Mouse (Mus musculus) Patski (cell line): Measurements from ENCODE around the gene Cpsf4l. TPM values are rescaled to one million over a fixed set of nuclear protein-coding genes. Genes with fewer than 3 reads are reported as not detected.
"Not testable (repeated sequence)": the region's sequence is repeated elsewhere in the genome, so short reads cannot be mapped to it uniquely, and the experiment has no call there.

Experiments used
- ATAC-seq: fragments of 100-300 bp; one replicate; pipeline ENCODE4 v1.8.0; 2021
- CTCF ChIA-PET: fragments of 350-600 bp; sonication (Branson Sonifier 250); formaldehyde crosslinking; loops from one replicate; lab custom pipeline; 2022; ENCODE audit warnings: inconsistent platforms; lab: Charles Lee
- POLR2A ChIA-PET: fragments of 350-600 bp; sonication (Branson Sonifier 250); formaldehyde crosslinking; loops from one replicate; lab custom pipeline; 2022; ENCODE audit warnings: antibody characterized with exemption, inconsistent platforms; lab: Charles Lee
- DNase-seq: peaks from one replicate; pipeline ENCODE4 v3.0.0-alpha.2; 2011; ENCODE audit warnings: low read depth, low spot score
- H3K27me3 ChIP-seq: fragments of 371-371 bp; one replicate; pipeline ENCODE4 v1.5.1; 2021
- CTCF ChIP-seq: fragments of 100-300 bp; IDR thresholded peaks from one replicate; pipeline ENCODE4 v1.5.1; 2021
- in situ Hi-C: fragments of 300-500 bp; cut with MboI; formaldehyde crosslinking; loops from 3 replicates; pipeline ENCODE4 v1.11.1; 2018; ENCODE audit warnings: low pct_unique_long_range_greater_than_20kb, mixed read lengths
- polyA plus RNA-seq: library from polyadenylated mRNA; unstranded; gene quantifications from one replicate; pipeline ENCODE4 v1.2.3, GENCODE M21; 2021

The Cpsf4l gene
- polyA plus RNA-seq, 1 experiment from 2014 or later: 0.27 TPM

GRCm38 (mm10) chr11:113669711-113670110 lies 40.1 kb downstream of the Cpsf4l start:
- in situ Hi-C loops: no loop called here
- POLR2A ChIA-PET: no interaction called here
- no peak for ATAC-seq
- H3K27me3 ChIP-seq: no peaks in the 10 kb centered on the region
- CTCF ChIA-PET: no interaction called here
- no peak for DNase-seq
- no peak for TF ChIP-seq CTCF

- DNase-seq (no peak), ATAC-seq (no peak)
- CTCF ChIA-PET: no interaction called here
- H3K27me3 ChIP-seq: no peaks in the 10 kb centered on the region
- in situ Hi-C loops: no loop called here
- TF ChIP-seq CTCF: no peak
- POLR2A ChIA-PET: interaction anchor here (1.2 kb wide), 1 partner anchor 9 kb away, joined by 3 read pairs; no protein-coding TSS in a partner anchor
Measured at GRCm38 (mm10) chr11:113668857-113669256, 41.0 kb downstream of the Cpsf4l start.

GRCm38 (mm10) chr11:113667704-113668103 lies 42.1 kb downstream of the Cpsf4l start:
- CTCF ChIA-PET: interaction anchor here (0.9 to 1.6 kb wide), 2 partner anchors 12 to 15 kb away, joined by 3 read pairs; no protein-coding TSS in a partner anchor
- POLR2A ChIA-PET: no interaction called here
- peak; percentile 29 for ATAC-seq
- in situ Hi-C loops: no loop called here
- no peak for DNase-seq
- no peaks in the 10 kb centered on the region for H3K27me3 ChIP-seq
- TF ChIP-seq CTCF: no peak

GRCm38 (mm10) chr11:113667122-113667521 lies 42.7 kb downstream of the Cpsf4l start:
- no peak for TF ChIP-seq CTCF
- CTCF ChIA-PET: interaction anchor here (0.9 to 1.6 kb wide), 3 partner anchors 11 to 144 kb away, joined by 3 to 4 read pairs (median 3); no protein-coding TSS in a partner anchor
- POLR2A ChIA-PET: no interaction called here
- DNase-seq (no peak), ATAC-seq (peak; percentile 69)
- in situ Hi-C loops: no loop called here
- H3K27me3 ChIP-seq: no peaks in the 10 kb centered on the region

- CTCF ChIA-PET: interaction anchor here (1.2 to 1.8 kb wide), 3 partner anchors 10 to 144 kb away, joined by 3 to 7 read pairs (median 4); no protein-coding TSS in a partner anchor
- TF ChIP-seq CTCF: no peak
- ATAC-seq: no peak
- POLR2A ChIA-PET: no interaction called here
- DNase-seq: no peak
- no peaks in the 10 kb centered on the region for H3K27me3 ChIP-seq
- in situ Hi-C loops: no loop called here
Measured at GRCm38 (mm10) chr11:113666648-113667047, 43.2 kb downstream of the Cpsf4l start.

GRCm38 (mm10) chr11:113666205-113666604 lies 43.6 kb downstream of the Cpsf4l start:
- ATAC-seq (no peak), DNase-seq (no peak)
- CTCF ChIA-PET: interaction anchor here (1.2 to 1.8 kb wide), 2 partner anchors 15 to 145 kb away, joined by 4 to 7 read pairs; no protein-coding TSS in a partner anchor
- no peak for TF ChIP-seq CTCF
- in situ Hi-C loops: no loop called here
- POLR2A ChIA-PET: interaction anchor here (0.6 kb wide), 1 partner anchor 14 kb away, joined by 4 read pairs; no protein-coding TSS in a partner anchor
- H3K27me3 ChIP-seq: no peaks in the 10 kb centered on the region

- DNase-seq (no peak), ATAC-seq (no peak)
- no peak for TF ChIP-seq CTCF
- ChIA-PET POLR2A (no interaction called here), CTCF (interaction anchor here (2.2 kb wide), 1 partner anchor 11 kb away, joined by 10 read pairs; no protein-coding TSS in a partner anchor)
- no peaks in the 10 kb centered on the region for H3K27me3 ChIP-seq
- in situ Hi-C loops: no loop called here
Measured at GRCm38 (mm10) chr11:113664279-113664678, 45.5 kb downstream of the Cpsf4l start.

- in situ Hi-C loops: no loop called here
- ATAC-seq: no peak
- TF ChIP-seq CTCF: no peak
- ChIA-PET CTCF (no interaction called here), POLR2A (no interaction called here)
- no peaks in the 10 kb centered on the region for H3K27me3 ChIP-seq
- DNase-seq: no peak
Measured at GRCm38 (mm10) chr11:113661835-113662351, 47.9 kb downstream of the Cpsf4l start.

- no peak for TF ChIP-seq CTCF
- ATAC-seq (no peak), DNase-seq (no peak)
- ChIA-PET CTCF (no interaction called here), POLR2A (no interaction called here)
- H3K27me3 ChIP-seq: no peaks in the 10 kb centered on the region
- in situ Hi-C loops: no loop called here
Measured at GRCm38 (mm10) chr11:113660940-113661339, 48.9 kb downstream of the Cpsf4l start.

- DNase-seq, ATAC-seq, in situ Hi-C loops, H3K27me3 ChIP-seq: not testable (repeated sequence)
- POLR2A ChIA-PET: interaction anchor here (0.6 to 1.4 kb wide), 2 partner anchors 9 to 14 kb away, joined by 3 read pairs; no protein-coding TSS in a partner anchor
- CTCF ChIA-PET: interaction anchor here (1.1 kb wide), 1 partner anchor 9 kb away, joined by 4 read pairs; no protein-coding TSS in a partner anchor
Measured at GRCm38 (mm10) chr11:113660213-113660612, 49.6 kb downstream of the Cpsf4l start.

- in situ Hi-C loops: no loop called here
- ChIA-PET CTCF (no interaction called here), POLR2A (no interaction called here)
- ATAC-seq: no peak
- TF ChIP-seq CTCF: no peak
- no peak for DNase-seq
- no peaks in the 10 kb centered on the region for H3K27me3 ChIP-seq
Measured at GRCm38 (mm10) chr11:113658763-113659162, 51.1 kb downstream of the Cpsf4l start.
